Mouse (Mus musculus): ENCODE data around the gene Gm20388.
"Not testable (repeated sequence)": the region's sequence is repeated elsewhere in the genome, so short reads cannot be mapped to it uniquely, and the experiment has no call there.

Gene Gm20388

GRCm38 (mm10) chr8:120368191-120368590 lies 457.6 kb downstream of the Gm20388 start:
- DNase-seq (ENCODE audit: low read depth, low spot score): not testable (repeated sequence)

- DNase-seq (ENCODE audit: low read depth, low spot score): peak; percentile 94
These were observed 458.4 kb downstream of the Gm20388 start for GRCm38 (mm10) chr8:120368814-120369649.

- DNase-seq (ENCODE audit: low read depth, low spot score): no peak
These were observed 459.3 kb downstream of the Gm20388 start for GRCm38 (mm10) chr8:120369956-120370355.

GRCm38 (mm10) chr8:120370461-120370860 lies 459.8 kb downstream of the Gm20388 start:
- no peak for DNase-seq (ENCODE audit: low read depth, low spot score)

GRCm38 (mm10) chr8:120371146-120371545 lies 460.5 kb downstream of the Gm20388 start:
- DNase-seq (ENCODE audit: low read depth, low spot score): no peak

GRCm38 (mm10) chr8:120371725-120372457 lies 461.2 kb downstream of the Gm20388 start:
- no peak for DNase-seq (ENCODE audit: low read depth, low spot score)

- DNase-seq (ENCODE audit: low read depth, low spot score): no peak
These were observed 462.0 kb downstream of the Gm20388 start for GRCm38 (mm10) chr8:120372684-120373083.

GRCm38 (mm10) chr8:120373621-120374020 lies 463.0 kb downstream of the Gm20388 start:
- DNase-seq (ENCODE audit: low read depth, low spot score): no peak

- no peak for DNase-seq (ENCODE audit: low read depth, low spot score)
These were observed 463.4 kb downstream of the Gm20388 start for GRCm38 (mm10) chr8:120374070-120374469.

- DNase-seq (ENCODE audit: low read depth, low spot score): no peak
These were observed 463.9 kb downstream of the Gm20388 start for GRCm38 (mm10) chr8:120374514-120374913.

GRCm38 (mm10) chr8:120375170-120375569 lies 464.5 kb downstream of the Gm20388 start:
- peak; percentile 94 for DNase-seq (ENCODE audit: low read depth, low spot score)

- DNase-seq (ENCODE audit: low read depth, low spot score): no peak
These were observed 465.6 kb downstream of the Gm20388 start for GRCm38 (mm10) chr8:120376215-120376614.

- no peak for DNase-seq (ENCODE audit: low read depth, low spot score)
These were observed 466.5 kb downstream of the Gm20388 start for GRCm38 (mm10) chr8:120376847-120377802.

GRCm38 (mm10) chr8:120377803-120378189 lies 467.2 kb downstream of the Gm20388 start:
- DNase-seq (ENCODE audit: low read depth, low spot score): no peak

GRCm38 (mm10) chr8:120378306-120378705 lies 467.7 kb downstream of the Gm20388 start:
- DNase-seq (ENCODE audit: low read depth, low spot score): no peak

- no peak for DNase-seq (ENCODE audit: low read depth, low spot score)
These were observed 468.4 kb downstream of the Gm20388 start for GRCm38 (mm10) chr8:120379015-120379414.

- no peak for DNase-seq (ENCODE audit: low read depth, low spot score)
These were observed 471.2 kb downstream of the Gm20388 start for GRCm38 (mm10) chr8:120381865-120382264.

GRCm38 (mm10) chr8:120382436-120383203 lies 472.0 kb downstream of the Gm20388 start:
- no peak for DNase-seq (ENCODE audit: low read depth, low spot score)

- no peak for DNase-seq (ENCODE audit: low read depth, low spot score)
These were observed 472.5 kb downstream of the Gm20388 start for GRCm38 (mm10) chr8:120383204-120383560.

GRCm38 (mm10) chr8:120383713-120384112 lies 473.1 kb downstream of the Gm20388 start:
- peak; percentile 55 for DNase-seq (ENCODE audit: low read depth, low spot score)

GRCm38 (mm10) chr8:120384745-120385144 lies 474.1 kb downstream of the Gm20388 start:
- DNase-seq (ENCODE audit: low read depth, low spot score): peak; percentile 57

Measured in ES-CJ7 (cell line).